Comparison of ENCODE assay signal across 8 mouse cellular contexts in genomic region chr9:61032448-61033433, GRCm38 (mm10).
DNase-seq lines count a peak whose midpoint lies in the region; ATAC-seq lines count a peak whose summit lies in the region.

No protein-coding gene starts in this region.

- peak; percentile 47 to 49 for DNase-seq in cerebellum, postnatal 14 days
- no peak for DNase-seq in cerebellum, adult 11-12 months
- peak; percentile 39 for DNase-seq in layer of hippocampus, adult 11-12 months (ENCODE audit: low spot score)
- DNase-seq in layer of hippocampus, adult 9-11 months, result no peak
- DNase-seq in hindbrain, embryonic 14.5 days (ENCODE audit: low spot score), result peak; percentile 71
- no peak for DNase-seq in thymus, postnatal 36 days
- no peak for DNase-seq in heart, postnatal 10 days

- no peaks in the 10 kb centered on the region for H3K27me3 ChIP-seq in hindbrain, embryonic 14.5 days (ENCODE audit: control insufficient read depth, insufficient read depth, low read length)
- H3K27me3 ChIP-seq in midbrain, embryonic 12.5 days, result 0 out of 2 replicates have a peak, but pooled peaks cover 7% of the 10 kb centered on the region

- no peak overlapping the region for H3K4me3 ChIP-seq in hindbrain, embryonic 14.5 days (replicated peaks; ENCODE audit: low read length)
- no peak overlapping the region for H3K4me3 ChIP-seq in midbrain, embryonic 12.5 days

- 48% methylated on average over 23 of the region's 23 CpGs for WGBS in hindbrain, embryonic 14.5 days
- WGBS in midbrain, embryonic 12.5 days, result 81% methylated on average over 23 of the region's 23 CpGs

- H3K9ac ChIP-seq in hindbrain, embryonic 14.5 days, result no peak overlapping the region
- no peak overlapping the region for H3K9ac ChIP-seq in midbrain, embryonic 12.5 days (replicated peaks)

- no peak overlapping the region; the same call in 1 of the 2 replicates for H3K4me2 ChIP-seq in hindbrain, embryonic 14.5 days (replicated peaks)
- no peak overlapping the region for H3K4me2 ChIP-seq in midbrain, embryonic 12.5 days (replicated peaks)

- no peaks in the 10 kb centered on the region for H3K36me3 ChIP-seq in hindbrain, embryonic 14.5 days (replicated peaks; ENCODE audit: control insufficient read depth, insufficient read depth)
- H3K36me3 ChIP-seq in midbrain, embryonic 12.5 days, result no peaks in the 10 kb centered on the region

- no peaks in the 10 kb centered on the region for H3K9me3 ChIP-seq in hindbrain, embryonic 14.5 days (ENCODE audit: control insufficient read depth, low read length)
- H3K9me3 ChIP-seq in midbrain, embryonic 12.5 days, result no peaks in the 10 kb centered on the region

- peaks cover 35% of the 10 kb centered on the region for H3K4me1 ChIP-seq in hindbrain, embryonic 14.5 days (replicated peaks; ENCODE audit: control insufficient read depth, insufficient read depth, low read length)
- H3K4me1 ChIP-seq in midbrain, embryonic 12.5 days, result peaks cover 14% of the 10 kb centered on the region

- intact Hi-C loops in heart, postnatal 10 days (cut with DNase I), result no loop called here

- H3K27ac ChIP-seq in hindbrain, embryonic 14.5 days, result peak overlapping the region; percentile 62
- peak overlapping the region; percentile 26; the same call in 1 of the 2 replicates for H3K27ac ChIP-seq in midbrain, embryonic 12.5 days (replicated peaks)

- no peak for ATAC-seq in hindbrain, embryonic 14.5 days (ENCODE audit: low FRiP score)
- no peak for ATAC-seq in midbrain, embryonic 12.5 days (ENCODE audit: low FRiP score, low read depth)

Comparison
In these comparisons a context has a peak if more than half of its experiments do, and no peak if none do; other contexts are left out.
1. DNase-seq: peak in cerebellum, postnatal 14 days (2 of 2), layer of hippocampus, adult 11-12 months (single experiment) and hindbrain, embryonic 14.5 days (single experiment); none in cerebellum, adult 11-12 months (single experiment), layer of hippocampus, adult 9-11 months (single experiment), thymus, postnatal 36 days (0 of 2) and heart, postnatal 10 days (0 of 2).